Mouse (Mus musculus) brain, embryonic 14.5 days (tissue): ENCODE results near the gene Gm20662.

ENCODE experiments used
- CTCF ChIP-seq: fragments of 200-500 bp; IDR thresholded peaks from 2 replicates; pipeline ENCODE4 v1.5.1; 2012; ENCODE audit warnings: inconsistent platforms, mild to moderate bottlenecking, moderate library complexity, borderline replicate concordance; ENCODE audit not compliant: insufficient read depth, insufficient read length; ENCODE audit errors: extremely low read depth
- POLR2A ChIP-seq: fragments of 200-500 bp; IDR thresholded peaks from 2 replicates; pipeline ENCODE4 v1.6.1; 2012; ENCODE audit warnings: mild to moderate bottlenecking, inconsistent platforms, borderline replicate concordance; ENCODE audit not compliant: poor library complexity, insufficient read depth, insufficient read length, severe bottlenecking; ENCODE audit errors: extremely low read depth

DNA sequence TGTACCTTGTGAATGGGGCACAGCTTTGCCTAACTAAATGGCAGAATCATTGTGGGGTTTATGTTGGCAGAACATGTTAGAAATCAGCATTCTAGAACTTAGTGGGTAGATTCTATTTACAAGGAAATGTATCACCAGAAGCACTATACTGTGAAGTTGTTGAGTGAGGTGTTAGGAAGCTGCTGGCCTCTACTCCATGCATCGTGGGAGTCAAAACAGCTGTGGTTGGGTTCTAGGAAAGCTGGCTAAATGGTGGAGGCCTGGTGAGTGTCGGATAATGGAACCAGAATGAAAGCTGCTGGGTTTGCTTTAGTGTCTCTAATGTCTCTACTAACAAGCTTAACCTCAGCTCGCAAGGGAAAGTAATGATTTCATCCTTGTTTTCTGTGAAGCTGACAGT is 21.0 kb downstream of the Gm20662 start:
- no peak for TF ChIP-seq POLR2A
- no peak for TF ChIP-seq CTCF
